Mouse (Mus musculus): ENCODE measurements around the gene Cst9. TPM values are rescaled to one million over a fixed set of nuclear protein-coding genes. Genes with fewer than 3 reads are reported as not detected.

Gene Cst9
- polyA plus RNA-seq, 1 experiment from 2014 or later, result 1.1 TPM

DNA sequence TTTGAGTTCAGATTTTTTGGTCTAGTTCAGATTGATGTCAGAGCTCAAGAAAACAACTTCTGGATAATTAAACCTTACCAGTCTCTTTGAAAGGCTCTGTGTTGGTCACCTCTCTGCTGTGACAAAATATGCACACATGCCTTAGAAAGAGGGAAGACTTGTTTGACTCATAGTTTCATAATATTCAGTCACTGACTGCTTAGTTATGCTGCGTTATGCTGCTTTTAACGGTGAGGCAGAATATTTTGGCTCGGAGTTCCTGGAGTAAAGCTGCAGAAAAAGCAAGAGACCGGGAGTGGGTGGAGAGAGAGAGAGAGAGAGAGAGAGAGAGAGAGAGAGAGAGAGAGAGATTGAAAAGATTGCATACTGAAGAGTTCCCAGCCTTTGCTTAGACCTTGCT, 26.0 kb downstream of the Cst9 start:
- no peaks in the 10 kb centered on the region for H3K27me3 ChIP-seq (ENCODE audit: insufficient read depth, low read length)
- no peak for TF ChIP-seq CTCF (IDR thresholded peaks at IDR 0.05; ENCODE audit: low read depth)
- TF ChIP-seq EP300 (IDR thresholded peaks at IDR 0.05; ENCODE audit: low read depth), result no peak
- ATAC-seq, result no peak
- no peak overlapping the region for H3K9ac ChIP-seq (replicated peaks)
- WGBS (ENCODE audit: insufficient replicate concordance), result 76% methylated on average over 4 of the region's 4 CpGs
- no peak for DNase-seq
- H3K9me3 ChIP-seq (ENCODE audit: low read length), result no peaks in the 10 kb centered on the region
- H3K4me1 ChIP-seq (ENCODE audit: insufficient read depth), result no peaks in the 10 kb centered on the region
- H3K36me3 ChIP-seq (replicated peaks; ENCODE audit: insufficient read depth, low read length), result no peaks in the 10 kb centered on the region
- no peak overlapping the region for H3K27ac ChIP-seq (ENCODE audit: low read depth)
- no peak overlapping the region for H3K4me2 ChIP-seq (ENCODE audit: low read depth, low read length)
- H3K4me3 ChIP-seq (ENCODE audit: low read depth, low read length), result no peak overlapping the region

DNA sequence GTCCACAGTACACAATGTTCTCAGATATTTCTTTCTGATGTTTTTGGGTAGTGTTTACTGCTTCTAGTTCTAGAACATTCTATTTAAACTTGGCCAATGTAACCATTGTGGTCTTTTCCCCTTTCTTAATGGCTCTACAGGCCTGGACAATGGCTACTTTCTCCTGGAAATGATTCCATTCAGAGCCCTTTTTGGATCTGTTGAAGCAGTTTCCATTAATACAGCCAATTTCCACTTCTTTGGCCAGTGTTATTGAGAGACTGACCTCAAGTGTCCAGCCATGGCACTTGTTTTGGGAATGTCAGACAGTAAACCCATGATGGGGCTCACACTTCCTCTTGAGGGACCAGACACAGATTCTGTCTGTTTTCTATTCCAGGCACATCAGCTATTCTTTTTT, 26.7 kb downstream of the Cst9 start:
- no peak overlapping the region for H3K27ac ChIP-seq (ENCODE audit: low read depth)
- H3K4me1 ChIP-seq (ENCODE audit: insufficient read depth), result no peaks in the 10 kb centered on the region
- ATAC-seq (no peak), DNase-seq (no peak)
- H3K27me3 ChIP-seq (ENCODE audit: insufficient read depth, low read length), result no peaks in the 10 kb centered on the region
- H3K4me3 ChIP-seq (ENCODE audit: low read depth, low read length), result no peak overlapping the region
- no peaks in the 10 kb centered on the region for H3K36me3 ChIP-seq (replicated peaks; ENCODE audit: insufficient read depth, low read length)
- TF ChIP-seq EP300 (IDR thresholded peaks at IDR 0.05; ENCODE audit: low read depth) (no peak), CTCF (IDR thresholded peaks at IDR 0.05; ENCODE audit: low read depth) (no peak)
- no peak overlapping the region for H3K9ac ChIP-seq (replicated peaks)
- no peak overlapping the region for H3K4me2 ChIP-seq (ENCODE audit: low read depth, low read length)
- H3K9me3 ChIP-seq (ENCODE audit: low read length), result no peaks in the 10 kb centered on the region

- no peak for DNase-seq
- Histone ChIP-seq H3K4me2 (ENCODE audit: low read depth, low read length) (no peak within 1 kb of the TSS), H3K4me3 (ENCODE audit: low read depth, low read length) (no peak within 1 kb of the TSS), H3K4me1 (ENCODE audit: insufficient read depth) (no peaks in the 10 kb centered on the region), H3K9ac (replicated peaks) (no peak within 1 kb of the TSS), H3K9me3 (ENCODE audit: low read length) (no peaks in the 10 kb centered on the region), H3K27ac (ENCODE audit: low read depth) (no peak within 1 kb of the TSS), H3K27me3 (ENCODE audit: insufficient read depth, low read length) (no peaks in the 10 kb centered on the region), H3K36me3 (replicated peaks; ENCODE audit: insufficient read depth, low read length) (no peaks in the 10 kb centered on the region)
- no peak for ATAC-seq
- TF ChIP-seq CTCF (IDR thresholded peaks at IDR 0.05; ENCODE audit: low read depth) (no peak), EP300 (IDR thresholded peaks at IDR 0.05; ENCODE audit: low read depth) (no peak)
- WGBS (ENCODE audit: insufficient replicate concordance), result 58% methylated on average over 2 of the region's 2 CpGs
These were observed 30.0 kb downstream of the Cst9 start, which contains the start of gene 9230104L09Rik for GRCm38 (mm10) chr2:148864966-148865365. 9230104L09Rik (minus strand) TSS chr2:148865038.

DNA sequence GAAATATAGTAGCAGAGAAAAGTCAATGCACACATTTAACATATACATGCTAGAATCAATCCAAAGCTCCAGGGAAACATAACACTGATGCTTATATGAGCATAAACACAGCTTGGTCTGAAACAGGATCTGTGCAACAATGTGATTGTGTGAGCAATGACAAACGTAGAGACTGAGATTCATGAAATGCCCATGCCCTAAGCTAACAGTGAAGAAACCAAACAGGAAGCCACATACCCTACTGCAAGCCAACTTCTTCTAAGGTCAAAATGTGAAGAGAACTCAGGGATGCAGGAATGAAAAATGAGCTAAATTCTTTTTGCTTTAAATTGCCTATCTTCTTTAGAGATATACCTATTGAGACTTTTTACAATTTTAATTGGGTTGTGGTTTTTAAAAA, 34.0 kb downstream of the Cst9 start:
- no peak overlapping the region for H3K4me2 ChIP-seq (ENCODE audit: low read depth, low read length)
- no peak for TF ChIP-seq CTCF (IDR thresholded peaks at IDR 0.05; ENCODE audit: low read depth)
- H3K27me3 ChIP-seq (ENCODE audit: insufficient read depth, low read length), result no peaks in the 10 kb centered on the region
- WGBS (ENCODE audit: insufficient replicate concordance), result 35% methylated on average over 1 of the region's 1 CpGs
- no peak for ATAC-seq
- DNase-seq, result no peak
- peaks cover 14% of the 10 kb centered on the region for H3K36me3 ChIP-seq (replicated peaks; ENCODE audit: insufficient read depth, low read length)
- peaks cover 12% of the 10 kb centered on the region for H3K4me1 ChIP-seq (ENCODE audit: insufficient read depth)
- H3K4me3 ChIP-seq (ENCODE audit: low read depth, low read length), result no peak overlapping the region
- H3K9me3 ChIP-seq (ENCODE audit: low read length), result no peaks in the 10 kb centered on the region
- H3K9ac ChIP-seq (replicated peaks), result no peak overlapping the region
- H3K27ac ChIP-seq (ENCODE audit: low read depth), result no peak overlapping the region

GRCm38 (mm10) chr2:148870526-148870925, 35.6 kb downstream of the Cst9 start:
- no peak for ATAC-seq
- Histone ChIP-seq H3K27me3 (ENCODE audit: insufficient read depth, low read length) (no peaks in the 10 kb centered on the region), H3K4me1 (ENCODE audit: insufficient read depth) (peaks cover 20% of the 10 kb centered on the region), H3K4me3 (ENCODE audit: low read depth, low read length) (no peak overlapping the region), H3K27ac (ENCODE audit: low read depth) (no peak overlapping the region), H3K9me3 (ENCODE audit: low read length) (no peaks in the 10 kb centered on the region), H3K4me2 (ENCODE audit: low read depth, low read length) (no peak overlapping the region), H3K36me3 (replicated peaks; ENCODE audit: insufficient read depth, low read length) (peaks cover 14% of the 10 kb centered on the region), H3K9ac (replicated peaks) (no peak overlapping the region)
- no peak for DNase-seq
- 79% methylated on average over 3 of the region's 3 CpGs for WGBS (ENCODE audit: insufficient replicate concordance)
- TF ChIP-seq CTCF (IDR thresholded peaks at IDR 0.05; ENCODE audit: low read depth) (no peak), EP300 (IDR thresholded peaks at IDR 0.05; ENCODE audit: low read depth) (no peak)

- WGBS (ENCODE audit: insufficient replicate concordance), result 75% methylated on average over 4 of the region's 4 CpGs
- no peaks in the 10 kb centered on the region for H3K27me3 ChIP-seq (ENCODE audit: insufficient read depth, low read length)
- DNase-seq, result no peak
- no peak for TF ChIP-seq EP300 (IDR thresholded peaks at IDR 0.05; ENCODE audit: low read depth)
- no peak for TF ChIP-seq CTCF (IDR thresholded peaks at IDR 0.05; ENCODE audit: low read depth)
- H3K27ac ChIP-seq (ENCODE audit: low read depth), result no peak overlapping the region
- H3K36me3 ChIP-seq (replicated peaks; ENCODE audit: insufficient read depth, low read length), result peaks cover 14% of the 10 kb centered on the region
- no peak for ATAC-seq
- H3K9me3 ChIP-seq (ENCODE audit: low read length), result no peaks in the 10 kb centered on the region
- no peak overlapping the region for H3K9ac ChIP-seq (replicated peaks)
- H3K4me2 ChIP-seq (ENCODE audit: low read depth, low read length), result peak overlapping the region; percentile 82
- H3K4me3 ChIP-seq (ENCODE audit: low read depth, low read length), result 0 out of 2 replicates have a peak overlapping the region, but pooled peaks have one; percentile 87
- H3K4me1 ChIP-seq (ENCODE audit: insufficient read depth), result peaks cover 26% of the 10 kb centered on the region
These were observed 37.9 kb downstream of the Cst9 start for GRCm38 (mm10) chr2:148872860-148873259.

GRCm38 (mm10) chr2:148874224-148874616, 39.3 kb downstream of the Cst9 start:
- Histone ChIP-seq H3K4me2 (ENCODE audit: low read depth, low read length) (peak overlapping the region; percentile 82), H3K36me3 (replicated peaks; ENCODE audit: insufficient read depth, low read length) (peaks cover 14% of the 10 kb centered on the region), H3K27ac (ENCODE audit: low read depth) (0 out of 2 replicates have a peak overlapping the region, but pooled peaks have one; percentile 26), H3K27me3 (ENCODE audit: insufficient read depth, low read length) (no peaks in the 10 kb centered on the region), H3K4me3 (ENCODE audit: low read depth, low read length) (peak overlapping the region; percentile 87), H3K9ac (replicated peaks) (peak overlapping the region; percentile 34; the same call in 1 of the 2 replicates), H3K9me3 (ENCODE audit: low read length) (no peaks in the 10 kb centered on the region), H3K4me1 (ENCODE audit: insufficient read depth) (peaks cover 26% of the 10 kb centered on the region)
- DNase-seq, result no peak
- TF ChIP-seq CTCF (IDR thresholded peaks at IDR 0.05; ENCODE audit: low read depth) (no peak), EP300 (IDR thresholded peaks at IDR 0.05; ENCODE audit: low read depth) (no peak)
- WGBS (ENCODE audit: insufficient replicate concordance), result 22% methylated on average over 3 of the region's 3 CpGs
- ATAC-seq, result no peak

All from liver, postnatal 0 days (tissue).